Mouse (Mus musculus) embryonic fibroblast, embryonic 13.5 days (primary cell): ENCODE results near the gene Ankrd9.

Experiments
- CTCF ChIP-seq: IDR thresholded peaks from 2 replicates; pipeline ENCODE4 v1.5.1; 2011; ENCODE audit warnings: mild to moderate bottlenecking, control low read depth, low read length, moderate library complexity, borderline replicate concordance; ENCODE audit not compliant: insufficient read depth
- POLR2A ChIP-seq: IDR thresholded peaks from 2 replicates; pipeline ENCODE4 v1.6.1; 2011; ENCODE audit warnings: low read depth, mild to moderate bottlenecking, control low read depth, low read length, moderate library complexity

- TF ChIP-seq POLR2A (no peak), CTCF (no peak)
These were observed 13.3 kb downstream of the Ankrd9 start for GRCm38 (mm10) chr12:110965500-110965899.
